Mouse (Mus musculus) bone marrow, adult 2 months (tissue): ENCODE data around the gene Rfx1.

Experiments used
- CTCF ChIP-seq: fragments of 200-500 bp; IDR thresholded peaks from 2 replicates; pipeline ENCODE4 v1.5.1; 2011; ENCODE audit warnings: low read length, control low read depth; ENCODE audit not compliant: control insufficient read depth, insufficient read depth
- POLR2A ChIP-seq: fragments of 200-500 bp; IDR thresholded peaks from 2 replicates; pipeline ENCODE4 v1.6.1; 2011; ENCODE audit warnings: low read depth, mild to moderate bottlenecking, control low read depth, low read length, borderline replicate concordance; ENCODE audit not compliant: control insufficient read depth

GRCm38 (mm10) chr8:84073230-84073976, 6.8 kb downstream of the Rfx1 start:
- TF ChIP-seq CTCF (no peak), POLR2A (no peak)
